Mouse (Mus musculus): ENCODE data around the gene Adamts2. TPM values are rescaled to one million over a fixed set of nuclear protein-coding genes. Genes with fewer than 3 reads are reported as not detected.

Adamts2 gene
- total RNA-seq, 1 experiment from 2014 or later = 0.20 TPM

- ATAC-seq (replicated peaks in 1 of 2; ENCODE audit: insufficient read depth in 1 of 2, low FRiP score in 2 of 2, low TSS enrichment in 1 of 2, low read depth in 1 of 2, poor library complexity in 2 of 2, severe bottlenecking in 2 of 2) = no peak
Observed at GRCm38 (mm10) chr11:50617015-50617543, 15.2 kb downstream of the Adamts2 start.

GRCm38 (mm10) chr11:50620926-50621325 lies 19.0 kb downstream of the Adamts2 start:
- no peak for ATAC-seq (replicated peaks in 1 of 2; ENCODE audit: insufficient read depth in 1 of 2, low FRiP score in 2 of 2, low TSS enrichment in 1 of 2, low read depth in 1 of 2, poor library complexity in 2 of 2, severe bottlenecking in 2 of 2)

- ATAC-seq (replicated peaks in 1 of 2; ENCODE audit: insufficient read depth in 1 of 2, low FRiP score in 2 of 2, low TSS enrichment in 1 of 2, low read depth in 1 of 2, poor library complexity in 2 of 2, severe bottlenecking in 2 of 2) = no peak
Observed at GRCm38 (mm10) chr11:50621364-50621763, 19.5 kb downstream of the Adamts2 start.

GRCm38 (mm10) chr11:50622238-50622726 lies 20.4 kb downstream of the Adamts2 start:
- no peak for ATAC-seq (replicated peaks in 1 of 2; ENCODE audit: insufficient read depth in 1 of 2, low FRiP score in 2 of 2, low TSS enrichment in 1 of 2, low read depth in 1 of 2, poor library complexity in 2 of 2, severe bottlenecking in 2 of 2)

- no peak for ATAC-seq (replicated peaks in 1 of 2; ENCODE audit: insufficient read depth in 1 of 2, low FRiP score in 2 of 2, low TSS enrichment in 1 of 2, low read depth in 1 of 2, poor library complexity in 2 of 2, severe bottlenecking in 2 of 2)
Observed at GRCm38 (mm10) chr11:50623806-50624205, 21.9 kb downstream of the Adamts2 start.

DNA sequence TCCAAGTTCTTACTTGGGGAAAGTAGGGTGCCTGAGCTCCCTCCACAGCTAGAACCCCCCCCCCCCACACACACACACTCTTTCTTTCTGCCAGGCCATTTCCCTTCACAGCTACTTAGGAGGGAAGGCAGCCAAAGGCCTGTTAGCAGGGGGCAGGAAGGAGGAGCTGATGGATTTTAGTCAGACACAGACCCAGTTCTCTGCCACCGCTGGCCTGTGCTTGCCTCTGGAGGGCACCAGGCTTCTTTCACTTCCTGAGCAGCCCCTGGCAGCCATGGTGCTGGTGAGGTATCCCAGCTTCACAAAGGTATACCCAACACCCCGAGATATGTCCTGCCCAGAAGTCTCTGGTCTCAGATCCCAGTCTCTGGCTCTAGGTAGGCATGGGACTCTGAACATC lies 22.4 kb downstream of the Adamts2 start:
- no peak for ATAC-seq (replicated peaks in 1 of 2; ENCODE audit: insufficient read depth in 1 of 2, low FRiP score in 2 of 2, low TSS enrichment in 1 of 2, low read depth in 1 of 2, poor library complexity in 2 of 2, severe bottlenecking in 2 of 2)

DNA sequence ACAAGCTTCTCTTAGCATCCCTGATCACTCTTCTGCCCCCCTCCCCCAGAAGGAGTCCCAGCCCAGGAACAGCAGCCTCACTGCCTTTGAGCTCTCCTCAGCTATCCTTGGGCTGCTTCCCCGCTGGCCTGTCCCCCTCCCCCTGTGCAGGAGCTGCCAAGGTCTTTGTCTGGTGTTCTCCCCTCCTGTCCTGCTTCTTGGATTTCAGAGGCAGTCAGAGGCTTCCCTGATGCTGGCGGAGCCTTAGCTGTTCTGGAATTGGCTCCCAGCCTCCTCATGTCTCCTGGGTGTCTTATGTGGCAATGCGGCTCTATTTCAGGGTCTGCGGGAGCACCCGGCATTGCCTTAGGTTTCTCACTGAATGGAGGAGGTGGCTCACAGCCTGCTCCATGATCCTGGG lies 22.8 kb downstream of the Adamts2 start:
- no peak for ATAC-seq (replicated peaks in 1 of 2; ENCODE audit: insufficient read depth in 1 of 2, low FRiP score in 2 of 2, low TSS enrichment in 1 of 2, low read depth in 1 of 2, poor library complexity in 2 of 2, severe bottlenecking in 2 of 2)

DNA sequence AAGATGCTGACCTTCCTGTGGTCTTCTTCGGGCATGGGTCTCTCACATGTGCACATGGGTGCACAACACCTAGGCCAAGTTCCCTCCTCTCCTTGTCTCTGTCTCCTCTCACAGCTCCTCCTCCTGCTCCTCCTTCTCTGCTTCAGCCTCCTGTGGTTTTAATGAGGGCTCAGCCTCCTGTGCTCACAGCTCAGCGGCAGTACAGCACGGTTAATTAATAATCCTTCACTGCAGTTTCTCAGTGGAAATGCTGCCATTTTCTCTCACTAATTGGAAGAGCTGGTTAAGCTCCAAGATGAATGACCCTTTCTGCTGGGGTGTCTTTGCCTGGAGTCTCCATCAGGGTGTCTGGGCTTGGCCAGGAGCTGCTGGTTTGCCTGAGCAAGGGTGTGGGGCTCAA lies 27.0 kb downstream of the Adamts2 start:
- ATAC-seq (replicated peaks in 1 of 2; ENCODE audit: insufficient read depth in 1 of 2, low FRiP score in 2 of 2, low TSS enrichment in 1 of 2, low read depth in 1 of 2, poor library complexity in 2 of 2, severe bottlenecking in 2 of 2) = no peak

DNA sequence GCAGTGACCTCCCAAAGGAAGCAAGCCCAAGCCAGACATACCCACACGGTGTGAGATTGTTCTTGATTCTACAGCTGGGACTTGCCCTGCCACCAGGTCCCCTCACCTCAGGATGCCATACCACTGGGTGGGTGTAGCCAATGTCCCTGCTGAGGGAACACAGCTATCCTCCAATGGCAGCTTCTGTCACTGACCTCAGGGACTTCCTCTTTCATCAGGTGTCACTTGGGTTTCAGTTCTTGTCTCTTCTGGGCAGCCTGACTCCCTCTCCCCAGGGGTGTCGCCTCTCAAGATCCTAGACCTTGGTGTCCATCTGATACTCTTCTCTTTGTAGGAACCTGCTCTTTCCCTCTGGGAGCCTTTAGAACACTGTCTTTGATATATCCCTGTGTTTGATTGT lies 28.6 kb downstream of the Adamts2 start:
- ATAC-seq (replicated peaks in 1 of 2; ENCODE audit: insufficient read depth in 1 of 2, low FRiP score in 2 of 2, low TSS enrichment in 1 of 2, low read depth in 1 of 2, poor library complexity in 2 of 2, severe bottlenecking in 2 of 2) = peak in 1 of 2 experiments; percentile 37; a peak in 2 of 4 replicates

DNA sequence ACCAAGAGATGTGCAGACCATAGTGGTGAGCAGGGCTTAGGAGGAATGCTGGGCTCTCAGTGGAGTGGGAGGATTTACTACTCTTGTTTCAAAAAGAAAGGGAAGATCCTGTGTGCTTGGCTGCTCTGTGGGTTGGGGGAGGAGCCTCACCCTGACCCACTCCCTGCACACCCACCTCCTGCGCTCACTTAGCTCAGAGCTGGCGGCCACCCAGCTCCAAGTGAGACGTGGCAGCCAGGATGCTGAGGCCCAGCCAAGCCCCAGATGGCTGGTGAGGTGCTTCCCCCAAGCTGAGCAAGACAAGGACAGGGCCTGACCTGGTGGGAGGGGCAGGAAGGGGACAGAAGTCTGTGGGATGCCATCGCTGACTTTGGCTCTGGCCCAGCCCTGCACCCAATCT lies 30.4 kb downstream of the Adamts2 start:
- peak; percentile 95 for ATAC-seq (replicated peaks in 1 of 2; ENCODE audit: insufficient read depth in 1 of 2, low FRiP score in 2 of 2, low TSS enrichment in 1 of 2, low read depth in 1 of 2, poor library complexity in 2 of 2, severe bottlenecking in 2 of 2)

DNA sequence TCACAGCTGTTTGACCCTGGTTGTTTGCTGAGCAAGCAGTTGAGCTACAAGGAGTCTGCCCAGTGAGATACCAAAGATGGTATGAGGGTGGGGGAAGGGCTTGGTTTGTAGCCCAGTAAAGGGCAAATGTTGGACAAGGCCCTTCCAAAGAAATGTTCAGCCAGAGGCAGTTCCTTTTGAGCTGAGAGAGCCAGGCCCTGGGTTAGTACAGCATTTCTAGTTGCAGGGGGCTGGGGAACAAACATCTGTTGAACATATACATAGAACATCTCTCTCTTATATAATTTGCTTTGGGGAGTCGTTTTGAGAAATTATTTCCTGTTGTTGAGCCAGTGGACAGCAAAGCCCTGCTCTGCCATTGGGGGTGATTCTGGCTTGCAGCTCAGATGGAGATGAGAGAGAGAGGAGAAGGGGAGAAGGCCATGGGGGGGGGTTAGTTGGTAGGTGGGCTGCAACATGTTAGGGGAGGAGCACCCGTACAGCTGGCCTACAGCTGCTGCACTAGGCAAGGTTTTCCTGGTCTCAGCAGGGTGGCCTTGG lies 33.2 kb downstream of the Adamts2 start:
- no peak for ATAC-seq (replicated peaks in 1 of 2; ENCODE audit: insufficient read depth in 1 of 2, low FRiP score in 2 of 2, low TSS enrichment in 1 of 2, low read depth in 1 of 2, poor library complexity in 2 of 2, severe bottlenecking in 2 of 2)

DNA sequence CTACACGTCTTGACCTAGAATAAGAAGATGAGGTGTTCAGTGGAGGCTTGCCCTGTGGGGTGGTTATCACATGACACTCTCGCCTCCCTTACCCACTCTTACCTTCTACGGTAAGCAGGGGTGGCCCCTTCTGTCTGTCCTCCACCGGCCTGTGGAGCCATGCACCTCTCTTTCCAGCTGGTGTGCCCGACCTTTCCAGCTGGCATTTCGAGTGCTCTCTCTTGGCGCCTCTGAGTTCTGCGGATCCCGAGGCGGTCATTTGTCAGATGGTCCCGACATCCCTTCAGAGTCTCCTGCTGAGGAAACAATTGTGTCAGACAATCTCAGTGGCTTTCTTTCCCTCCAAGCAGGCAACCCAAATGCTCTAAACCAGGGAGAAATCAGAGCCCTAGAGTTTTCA lies 35.1 kb downstream of the Adamts2 start:
- ATAC-seq (replicated peaks in 1 of 2; ENCODE audit: insufficient read depth in 1 of 2, low FRiP score in 2 of 2, low TSS enrichment in 1 of 2, low read depth in 1 of 2, poor library complexity in 2 of 2, severe bottlenecking in 2 of 2) = no peak

- ATAC-seq (replicated peaks in 1 of 2; ENCODE audit: insufficient read depth in 1 of 2, low FRiP score in 2 of 2, low TSS enrichment in 1 of 2, low read depth in 1 of 2, poor library complexity in 2 of 2, severe bottlenecking in 2 of 2) = no peak
Observed at GRCm38 (mm10) chr11:50638197-50638867, 36.4 kb downstream of the Adamts2 start.

- no peak for ATAC-seq (replicated peaks in 1 of 2; ENCODE audit: insufficient read depth in 1 of 2, low FRiP score in 2 of 2, low TSS enrichment in 1 of 2, low read depth in 1 of 2, poor library complexity in 2 of 2, severe bottlenecking in 2 of 2)
Observed at GRCm38 (mm10) chr11:50638868-50639220, 37.0 kb downstream of the Adamts2 start.

DNA sequence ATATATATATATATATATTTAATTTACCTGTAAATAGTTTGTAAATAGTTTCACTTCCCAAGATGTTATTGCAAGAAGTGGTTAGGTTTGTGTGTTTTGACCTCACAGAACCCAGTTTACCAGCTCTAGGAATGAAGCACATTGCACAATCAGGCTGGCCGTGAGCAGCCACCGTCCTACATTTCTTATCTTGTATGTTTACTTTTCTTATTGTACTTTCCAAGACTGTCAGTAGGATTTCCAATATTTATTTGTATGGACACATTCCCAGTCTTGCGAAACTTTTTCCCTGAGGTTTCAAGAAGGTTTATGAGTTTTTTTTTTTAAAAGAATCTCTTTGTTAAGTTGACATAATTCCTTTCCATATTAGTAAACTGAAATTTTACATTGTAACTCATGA lies 40.7 kb downstream of the Adamts2 start:
- ATAC-seq (replicated peaks in 1 of 2; ENCODE audit: insufficient read depth in 1 of 2, low FRiP score in 2 of 2, low TSS enrichment in 1 of 2, low read depth in 1 of 2, poor library complexity in 2 of 2, severe bottlenecking in 2 of 2) = no peak

DNA sequence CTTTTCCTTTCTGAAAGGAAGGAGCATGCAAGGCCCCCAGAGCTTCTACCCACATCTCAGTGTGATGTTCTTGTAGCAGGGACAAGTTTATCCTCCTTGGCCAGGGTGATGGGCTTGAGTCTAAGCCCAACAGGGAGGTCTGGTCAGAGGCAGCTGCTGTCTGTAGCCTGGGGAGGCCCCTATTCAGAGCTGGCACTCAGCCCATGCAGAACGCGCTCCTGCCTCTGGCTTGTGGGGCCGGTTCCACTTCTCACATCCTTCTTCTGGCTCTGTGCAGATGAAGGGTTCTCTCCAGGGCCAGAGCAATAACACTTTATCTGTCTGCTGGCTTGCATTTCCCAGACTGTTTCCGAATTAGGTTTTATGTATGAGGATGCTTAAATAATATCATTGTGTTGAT lies 44.3 kb downstream of the Adamts2 start:
- no peak for ATAC-seq (replicated peaks in 1 of 2; ENCODE audit: insufficient read depth in 1 of 2, low FRiP score in 2 of 2, low TSS enrichment in 1 of 2, low read depth in 1 of 2, poor library complexity in 2 of 2, severe bottlenecking in 2 of 2)

- no peak for ATAC-seq (replicated peaks in 1 of 2; ENCODE audit: insufficient read depth in 1 of 2, low FRiP score in 2 of 2, low TSS enrichment in 1 of 2, low read depth in 1 of 2, poor library complexity in 2 of 2, severe bottlenecking in 2 of 2)
Observed at GRCm38 (mm10) chr11:50648143-50648807, 46.4 kb downstream of the Adamts2 start.

GRCm38 (mm10) chr11:50650037-50650436 lies 48.2 kb downstream of the Adamts2 start:
- ATAC-seq (replicated peaks in 1 of 2; ENCODE audit: insufficient read depth in 1 of 2, low FRiP score in 2 of 2, low TSS enrichment in 1 of 2, low read depth in 1 of 2, poor library complexity in 2 of 2, severe bottlenecking in 2 of 2) = no peak

Measured in hematopoietic stem cell, adult 5-6 weeks (primary cell).